Mouse (Mus musculus): ENCODE measurements around the gene Nfyc.

GRCm38 (mm10) chr4:120817951-120818350, 13.4 kb downstream of the Nfyc start:
- no peak for TF ChIP-seq EP300 (IDR thresholded peaks at IDR 0.05; ENCODE audit: low read depth in 1 of 2, low read length in 2 of 2)
- no peak for TF ChIP-seq CTCF (IDR thresholded peaks at IDR 0.05 in 2 of 3, conservative IDR thresholded peaks at IDR 0.05 in 1 of 3; ENCODE audit: control insufficient read depth in 1 of 3, insufficient read depth in 1 of 3, low read depth in 2 of 3, low read length in 3 of 3, poor library complexity in 1 of 3, severe bottlenecking in 1 of 3)
- no peak for TF ChIP-seq CHD2 (IDR thresholded peaks at IDR 0.05; ENCODE audit: low read length)
- TF ChIP-seq ZC3H11A (IDR thresholded peaks at IDR 0.05; ENCODE audit: low read depth, low read length) = no peak
- no peak for TF ChIP-seq BHLHE40 (IDR thresholded peaks at IDR 0.05; ENCODE audit: borderline replicate concordance, low read depth, low read length)
- TF ChIP-seq POLR2A (IDR thresholded peaks at IDR 0.05; ENCODE audit: control insufficient read depth in 1 of 2, insufficient read depth in 1 of 2, low read depth in 1 of 2, low read length in 2 of 2, poor library complexity in 1 of 2) = no peak

All from MEL (cell line).